Mouse (Mus musculus): ENCODE data around the gene Pcdh7.
"Not testable (repeated sequence)": the region's sequence is repeated elsewhere in the genome, so short reads cannot be mapped to it uniquely, and the experiment has no call there.

The Pcdh7 gene

DNA sequence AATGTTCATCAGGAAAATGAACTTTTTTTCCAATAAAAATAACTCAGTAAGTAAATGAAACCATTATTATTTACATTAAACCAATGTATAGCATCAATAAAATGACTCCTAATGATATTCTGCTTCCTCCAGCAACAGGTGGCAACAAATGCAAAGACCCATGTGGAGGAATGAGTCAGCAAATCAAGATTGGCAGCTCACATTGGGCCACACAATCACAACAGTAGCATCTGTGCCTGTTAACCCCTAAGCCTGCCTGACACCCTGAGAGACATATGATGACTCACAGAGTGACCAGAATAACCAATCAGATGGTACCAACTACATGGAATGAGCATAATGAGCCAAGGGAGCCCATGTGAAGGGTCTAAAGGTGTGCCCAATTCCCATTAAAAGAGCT lies 454.5 kb downstream of the Pcdh7 start:
- no peak for DNase-seq

- DNase-seq = not testable (repeated sequence)
Observed at GRCm38 (mm10) chr5:58174335-58174734, 456.6 kb downstream of the Pcdh7 start.

DNA sequence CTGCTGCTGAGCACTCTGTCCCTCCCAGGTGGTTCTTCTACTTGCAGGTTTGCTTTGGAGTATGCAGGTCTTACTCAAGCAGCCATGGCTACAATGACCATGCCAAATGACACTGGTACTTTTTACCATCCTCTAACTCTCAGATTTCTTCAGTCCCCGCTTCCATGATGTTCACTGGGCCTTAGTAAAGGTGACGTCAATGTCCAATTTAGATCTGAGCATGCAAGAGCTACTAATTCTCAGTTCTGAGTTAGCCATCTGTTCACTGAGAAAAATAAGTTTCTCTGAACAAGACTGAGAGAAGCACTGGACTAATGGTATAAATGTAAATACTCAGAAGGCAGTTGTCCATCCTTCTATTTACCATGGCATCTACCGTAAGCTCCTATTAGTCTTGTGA lies 457.8 kb downstream of the Pcdh7 start:
- no peak for DNase-seq

Data from B cell, adult 2 months (primary cell).